Mouse (Mus musculus): ENCODE results near the gene Cnn3.

The Cnn3 gene

GRCm38 (mm10) chr3:121489462-121490118 is 63.3 kb downstream of the Cnn3 start:
- peak; percentile 81 for DNase-seq (ENCODE audit: low read depth, low spot score)

GRCm38 (mm10) chr3:121490941-121491340 is 64.6 kb downstream of the Cnn3 start:
- DNase-seq (ENCODE audit: low read depth, low spot score), result no peak

GRCm38 (mm10) chr3:121492026-121492425 is 65.7 kb downstream of the Cnn3 start:
- DNase-seq (ENCODE audit: low read depth, low spot score), result peak; percentile 20

- DNase-seq (ENCODE audit: low read depth, low spot score), result no peak
Observed at GRCm38 (mm10) chr3:121493997-121494421, 67.7 kb downstream of the Cnn3 start.

- DNase-seq (ENCODE audit: low read depth, low spot score), result peak; percentile 82
Observed at GRCm38 (mm10) chr3:121500225-121500624, 73.9 kb downstream of the Cnn3 start.

- DNase-seq (ENCODE audit: low read depth, low spot score), result no peak
Observed at GRCm38 (mm10) chr3:121500734-121501133, 74.4 kb downstream of the Cnn3 start.

GRCm38 (mm10) chr3:121504927-121505487 is 78.7 kb downstream of the Cnn3 start:
- DNase-seq (ENCODE audit: low read depth, low spot score), result no peak

- no peak for DNase-seq (ENCODE audit: low read depth, low spot score)
Observed at GRCm38 (mm10) chr3:121506175-121506574, 79.9 kb downstream of the Cnn3 start.

- DNase-seq (ENCODE audit: low read depth, low spot score), result no peak
Observed at GRCm38 (mm10) chr3:121506756-121507155, 80.5 kb downstream of the Cnn3 start.

- DNase-seq (ENCODE audit: low read depth, low spot score), result no peak
Observed at GRCm38 (mm10) chr3:121507678-121508077, 81.4 kb downstream of the Cnn3 start.
